Mouse (Mus musculus) megakaryocyte progenitor cell, adult 5-6 weeks (primary cell): ENCODE results near the gene Olfr944. TPM values are rescaled to one million over a fixed set of nuclear protein-coding genes. Genes with fewer than 3 reads are reported as not detected.

Source experiments
- ATAC-seq: replicated peaks from 2 replicates; pipeline ENCODE4 v1.8.0; 2016; ENCODE audit warnings: mild to moderate bottlenecking, moderate TSS enrichment, inconsistent platforms; ENCODE audit not compliant: poor library complexity
- total RNA-seq, 2 experiments: library from RNA; stranded (forward) in 1 of 2; stranded (reverse) in 1 of 2; fragments of 157-497, 149-512 nt in 1 of 2; fragments of 200-1000 nt in 1 of 2; gene quantifications; 2 replicates each; pipeline versions ENCODE4 v1.2.3 to v1.2.4; 2015 to 2017

Olfr944 gene
- total RNA-seq (2015) (not detected in 2 replicates), total RNA-seq (2017) (not detected in 2 replicates)

DNA sequence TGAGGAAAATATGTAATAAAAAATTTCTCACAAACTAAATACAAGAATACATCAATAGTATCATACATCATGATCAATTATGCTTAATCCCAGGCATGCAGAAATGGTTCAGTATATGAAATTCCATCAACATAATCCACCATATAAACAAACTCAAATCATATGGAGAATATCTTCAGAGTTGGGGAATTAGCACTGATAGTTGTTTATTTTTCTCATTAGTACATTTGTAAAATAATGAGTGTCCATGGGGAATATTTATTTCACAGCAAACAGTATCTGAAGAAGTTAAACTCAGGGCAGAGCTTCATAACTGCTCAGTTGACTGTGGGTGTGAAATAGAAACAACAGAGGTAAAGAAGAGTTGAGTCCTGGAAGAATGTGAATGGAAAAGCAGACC, at the start of gene Olfr944:
Olfr944 (plus strand) TSS at position 301 of the 400 bp plus-strand sequence.
- no peak for ATAC-seq

DNA sequence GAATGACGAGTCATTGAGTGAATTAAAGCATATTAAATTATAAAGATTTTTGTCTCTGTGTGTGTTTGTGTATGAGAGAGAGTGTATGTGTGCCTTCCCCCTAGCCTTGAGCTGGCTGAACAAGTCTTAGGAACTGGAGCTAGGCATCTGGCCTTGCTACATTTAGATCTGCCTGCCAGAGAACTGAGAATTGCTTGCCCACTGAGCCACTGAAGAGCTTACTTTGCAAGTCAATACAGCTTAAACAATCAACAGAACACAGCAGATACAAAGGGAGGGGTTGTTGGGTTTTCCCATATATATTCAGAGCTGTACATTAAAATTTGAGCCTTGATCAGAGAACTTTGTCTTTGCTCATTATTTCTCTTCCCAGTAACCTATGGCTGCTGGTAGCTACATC, 49.3 kb upstream of the Olfr944 start:
- no peak for ATAC-seq

DNA sequence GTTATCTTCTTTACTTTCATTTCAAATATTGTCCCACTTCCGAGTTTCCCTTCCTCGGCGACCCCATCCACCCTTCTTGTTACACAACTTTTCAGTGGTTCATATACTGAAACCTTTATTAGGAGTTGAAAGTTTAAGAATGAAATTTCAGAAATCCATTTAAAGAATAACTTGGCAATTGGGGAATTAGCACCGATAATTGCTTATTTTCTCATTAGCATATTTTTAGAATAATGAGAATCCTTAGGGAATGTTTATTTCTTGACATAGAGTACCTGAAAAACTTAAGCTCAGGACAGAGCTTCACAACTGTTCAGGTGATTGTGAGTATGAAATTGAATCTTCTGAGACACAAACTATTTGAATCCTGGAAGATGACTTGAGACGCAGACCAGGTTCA, 35.7 kb upstream of the Olfr944 start, which contains the start of gene Olfr943:
Olfr943 (plus strand) TSS at position 301 of the 400 bp plus-strand sequence.
- ATAC-seq = no peak

DNA sequence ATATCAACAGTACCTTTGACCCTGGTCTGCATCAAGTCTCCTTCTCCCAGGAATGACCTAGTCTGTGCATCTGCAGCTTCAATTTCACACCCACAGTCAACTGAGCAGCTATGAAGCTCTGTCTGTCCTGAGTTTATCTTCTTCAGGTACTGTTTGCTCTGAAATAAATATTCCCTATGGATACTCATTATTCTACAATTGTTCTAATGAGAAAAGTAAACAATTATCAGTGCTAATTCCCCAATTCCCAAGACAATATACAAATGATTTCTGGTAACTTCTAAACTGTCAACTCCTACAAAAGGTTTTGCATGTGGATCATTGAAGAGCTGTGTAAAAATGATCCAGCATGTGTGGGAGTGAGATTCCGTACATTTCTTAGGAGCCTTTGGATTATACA, 48.2 kb downstream of the Olfr944 start, which contains the start of gene Olfr1537:
Olfr1537 (minus strand) TSS at position 101 of the 400 bp plus-strand sequence.
- ATAC-seq = no peak

Other genes with a start within 250 kb of the Olfr944 start
- gene Olfr933, start 229.6 kb upstream of the Olfr944 start, total RNA-seq (2015) = not detected in 2 replicates
- gene Olfr933, start 229.6 kb upstream of the Olfr944 start, total RNA-seq (2017) = not detected in 2 replicates
- not detected in 2 replicates for gene Olfr934, start 213.6 kb upstream of the Olfr944 start, total RNA-seq (2015)
- gene Olfr934, start 213.6 kb upstream of the Olfr944 start, total RNA-seq (2017) = not detected in 2 replicates
- gene Olfr935, start 202.2 kb upstream of the Olfr944 start, total RNA-seq (2015) = not detected in 2 replicates
- not detected in 2 replicates for gene Olfr935, start 202.2 kb upstream of the Olfr944 start, total RNA-seq (2017)
- not detected in 2 replicates for gene Olfr146, start 178.5 kb upstream of the Olfr944 start, total RNA-seq (2015)
- not detected in 2 replicates for gene Olfr146, start 178.5 kb upstream of the Olfr944 start, total RNA-seq (2017)
- not detected in 2 replicates for gene Olfr937, start 137.0 kb upstream of the Olfr944 start, total RNA-seq (2015)
- not detected in 2 replicates for gene Olfr937, start 137.0 kb upstream of the Olfr944 start, total RNA-seq (2017)
- not detected in 2 replicates for gene Olfr938, start 123.0 kb upstream of the Olfr944 start, total RNA-seq (2015)
- gene Olfr938, start 123.0 kb upstream of the Olfr944 start, total RNA-seq (2017) = not detected in 2 replicates
- gene Olfr27, start 73.8 kb upstream of the Olfr944 start, total RNA-seq (2015) = not detected in 2 replicates
- gene Olfr27, start 73.8 kb upstream of the Olfr944 start, total RNA-seq (2017) = not detected in 2 replicates
- not detected in 2 replicates for gene Olfr943, start 35.6 kb upstream of the Olfr944 start, total RNA-seq (2015)
- not detected in 2 replicates for gene Olfr943, start 35.6 kb upstream of the Olfr944 start, total RNA-seq (2017)
- not detected in 2 replicates for gene Olfr1537, start 48.1 kb downstream of the Olfr944 start, total RNA-seq (2015)
- not detected in 2 replicates for gene Olfr1537, start 48.1 kb downstream of the Olfr944 start, total RNA-seq (2017)
- gene Olfr945, start 74.9 kb downstream of the Olfr944 start, total RNA-seq (2015) = not detected in 2 replicates
- not detected in 2 replicates for gene Olfr945, start 74.9 kb downstream of the Olfr944 start, total RNA-seq (2017)
- not detected in 2 replicates for gene Olfr948, start 124.1 kb downstream of the Olfr944 start, total RNA-seq (2015)
- gene Olfr948, start 124.1 kb downstream of the Olfr944 start, total RNA-seq (2017) = not detected in 2 replicates
- gene Olfr951, start 185.5 kb downstream of the Olfr944 start, total RNA-seq (2015) = not detected in 2 replicates
- gene Olfr951, start 185.5 kb downstream of the Olfr944 start, total RNA-seq (2017) = not detected in 2 replicates
- not detected in 2 replicates for gene Olfr952, start 225.2 kb downstream of the Olfr944 start, total RNA-seq (2015)
- not detected in 2 replicates for gene Olfr952, start 225.2 kb downstream of the Olfr944 start, total RNA-seq (2017)